Mouse (Mus musculus): ENCODE measurements around the gene Arl1.
"Not testable (repeated sequence)": the region's sequence is repeated elsewhere in the genome, so short reads cannot be mapped to it uniquely, and the experiment has no call there.

Arl1 gene

GRCm38 (mm10) chr10:88730571-88731495 lies at the start of gene Arl1:
Gene Arl1, plus strand, starts transcription at chr10:88730858.
- peak; percentile 92 for DNase-seq (ENCODE audit: low spot score)

- DNase-seq (ENCODE audit: low spot score) = no peak
Measured at GRCm38 (mm10) chr10:88682904-88683563, 47.6 kb upstream of the Arl1 start.

- DNase-seq (ENCODE audit: low spot score) = no peak
Measured at GRCm38 (mm10) chr10:88684925-88685324, 45.7 kb upstream of the Arl1 start, which contains the start of gene Spic. Gene Spic, minus strand, starts transcription at chr10:88685015.

GRCm38 (mm10) chr10:88700938-88701337 lies 29.7 kb upstream of the Arl1 start:
- DNase-seq (ENCODE audit: low spot score) = no peak

GRCm38 (mm10) chr10:88708671-88709523 lies 21.8 kb upstream of the Arl1 start:
- DNase-seq (ENCODE audit: low spot score) = no peak

GRCm38 (mm10) chr10:88712359-88712758 lies 18.3 kb upstream of the Arl1 start:
- no peak for DNase-seq (ENCODE audit: low spot score)

GRCm38 (mm10) chr10:88714744-88715143 lies 15.9 kb upstream of the Arl1 start:
- no peak for DNase-seq (ENCODE audit: low spot score)

GRCm38 (mm10) chr10:88715621-88716020 lies 15.0 kb upstream of the Arl1 start:
- DNase-seq (ENCODE audit: low spot score) = no peak

GRCm38 (mm10) chr10:88716986-88717755 lies 13.5 kb upstream of the Arl1 start:
- DNase-seq (ENCODE audit: low spot score) = no peak

- no peak for DNase-seq (ENCODE audit: low spot score)
Measured at GRCm38 (mm10) chr10:88717756-88718025, 13.0 kb upstream of the Arl1 start.

GRCm38 (mm10) chr10:88719618-88720017 lies 11.0 kb upstream of the Arl1 start:
- DNase-seq (ENCODE audit: low spot score) = no peak

GRCm38 (mm10) chr10:88725343-88725742 lies 5.3 kb upstream of the Arl1 start:
- DNase-seq (ENCODE audit: low spot score) = no peak

GRCm38 (mm10) chr10:88727128-88727527 lies 3.5 kb upstream of the Arl1 start:
- DNase-seq (ENCODE audit: low spot score) = peak; percentile 20

- DNase-seq (ENCODE audit: low spot score) = no peak
Measured at GRCm38 (mm10) chr10:88728166-88728565, 2.5 kb upstream of the Arl1 start.

GRCm38 (mm10) chr10:88731496-88732308 lies 1.0 kb downstream of the Arl1 start:
- DNase-seq (ENCODE audit: low spot score) = no peak

GRCm38 (mm10) chr10:88732309-88732622 lies 1.6 kb downstream of the Arl1 start:
- DNase-seq (ENCODE audit: low spot score) = no peak

GRCm38 (mm10) chr10:88739074-88739473 lies 8.4 kb downstream of the Arl1 start:
- DNase-seq (ENCODE audit: low spot score) = not testable (repeated sequence)

- DNase-seq (ENCODE audit: low spot score) = no peak
Measured at GRCm38 (mm10) chr10:88739818-88740217, 9.2 kb downstream of the Arl1 start.

- no peak for DNase-seq (ENCODE audit: low spot score)
Measured at GRCm38 (mm10) chr10:88740781-88741180, 10.1 kb downstream of the Arl1 start.

GRCm38 (mm10) chr10:88741426-88741825 lies 10.8 kb downstream of the Arl1 start:
- no peak for DNase-seq (ENCODE audit: low spot score)

Data from yolk sac, embryonic 10.5 days (tissue).